Mouse (Mus musculus): ENCODE measurements at regions not wholly inside any gene's neighbourhood (a gene's known extent, or its start where the extent isn't known, plus 50 kb on each side); places are given as distances from the start of the nearest gene placed in this dataset.
A peak's percentile ranks its signal among the peaks of the same experiment; 100 is the strongest.

- DNase-seq (ENCODE audit: low spot score in 2 of 2) = no peak
- intact Hi-C loops (cut with DNase I) = no loop called here
These were observed 122.8 kb upstream of the Efna5 start for GRCm38 (mm10) chr17:63003911-63004310.

DNA sequence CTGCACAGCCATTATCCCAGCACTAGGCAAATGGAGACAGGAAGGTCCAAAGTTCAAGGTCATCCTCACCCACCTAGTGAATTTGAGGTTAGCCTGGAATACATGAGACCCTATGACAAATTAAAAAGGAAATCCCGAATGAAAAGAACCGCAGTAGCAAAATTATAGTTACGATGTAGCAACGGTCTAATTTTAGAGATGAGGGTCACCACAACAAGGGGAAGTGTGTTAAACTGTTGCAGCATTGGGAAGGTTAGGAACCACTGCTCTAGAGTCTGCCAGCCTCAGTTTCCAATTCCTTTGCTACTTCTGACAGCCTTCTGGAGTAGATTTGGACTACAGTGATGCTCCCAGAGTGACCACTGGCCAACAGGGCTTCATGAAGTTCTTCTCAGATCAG is 121.6 kb upstream of the Efna5 start:
- intact Hi-C loops (cut with DNase I) = no loop called here
- DNase-seq (ENCODE audit: low spot score in 2 of 2) = no peak

- intact Hi-C loops (cut with DNase I) = no loop called here
- no peak for DNase-seq (ENCODE audit: low spot score in 2 of 2)
These were observed 120.8 kb upstream of the Efna5 start for GRCm38 (mm10) chr17:63001898-63002297.

- intact Hi-C loops (cut with DNase I) = no loop called here
- no peak for DNase-seq (ENCODE audit: low spot score in 2 of 2)
These were observed 116.6 kb upstream of the Efna5 start for GRCm38 (mm10) chr17:62997691-62998090.

- peak; percentile 27 to 80 for DNase-seq (ENCODE audit: low spot score in 2 of 2)
- intact Hi-C loops (cut with DNase I) = no loop called here
These were observed 114.2 kb upstream of the Efna5 start for GRCm38 (mm10) chr17:62995316-62995715.

- no peak for DNase-seq (ENCODE audit: low spot score in 2 of 2)
- intact Hi-C loops (cut with DNase I) = no loop called here
These were observed 111.9 kb upstream of the Efna5 start for GRCm38 (mm10) chr17:62992977-62993376.

GRCm38 (mm10) chr17:62986304-62986703 is 105.2 kb upstream of the Efna5 start:
- intact Hi-C loops (cut with DNase I) = no loop called here

GRCm38 (mm10) chr17:62980337-62980736 is 99.2 kb upstream of the Efna5 start:
- DNase-seq (ENCODE audit: low spot score in 2 of 2) = no peak
- intact Hi-C loops (cut with DNase I) = no loop called here

More at GRCm38 (mm10) chr17:62986304-62986703, 105.2 kb upstream of the Efna5 start:
- no peak for DNase-seq (ENCODE audit: low spot score in 2 of 2)

DNA sequence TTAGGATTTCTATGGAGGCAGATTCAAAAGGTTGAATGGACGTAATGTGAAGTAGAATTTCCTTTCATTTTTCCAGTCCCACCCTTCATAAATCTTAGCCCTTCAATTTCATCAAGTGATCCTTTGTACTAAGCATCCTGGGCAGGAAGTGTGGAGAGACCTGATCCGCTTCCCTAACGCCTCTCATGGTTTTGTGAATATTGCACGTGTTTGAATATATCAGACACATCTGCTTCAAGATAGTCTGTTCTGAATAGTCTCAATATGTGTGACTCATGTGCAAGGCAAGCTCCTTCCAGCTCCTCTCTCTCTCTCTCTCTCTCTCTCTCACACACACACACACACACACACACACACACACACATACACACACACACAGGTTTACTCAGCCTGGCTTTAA is 96.4 kb upstream of the Efna5 start:
- intact Hi-C loops (cut with DNase I) = no loop called here
- DNase-seq (ENCODE audit: low spot score in 2 of 2) = peak in 1 of 2 experiments; percentile 17

GRCm38 (mm10) chr17:62977136-62977535 is 96.0 kb upstream of the Efna5 start:
- DNase-seq (ENCODE audit: low spot score in 2 of 2) = no peak
- intact Hi-C loops (cut with DNase I) = no loop called here

DNA sequence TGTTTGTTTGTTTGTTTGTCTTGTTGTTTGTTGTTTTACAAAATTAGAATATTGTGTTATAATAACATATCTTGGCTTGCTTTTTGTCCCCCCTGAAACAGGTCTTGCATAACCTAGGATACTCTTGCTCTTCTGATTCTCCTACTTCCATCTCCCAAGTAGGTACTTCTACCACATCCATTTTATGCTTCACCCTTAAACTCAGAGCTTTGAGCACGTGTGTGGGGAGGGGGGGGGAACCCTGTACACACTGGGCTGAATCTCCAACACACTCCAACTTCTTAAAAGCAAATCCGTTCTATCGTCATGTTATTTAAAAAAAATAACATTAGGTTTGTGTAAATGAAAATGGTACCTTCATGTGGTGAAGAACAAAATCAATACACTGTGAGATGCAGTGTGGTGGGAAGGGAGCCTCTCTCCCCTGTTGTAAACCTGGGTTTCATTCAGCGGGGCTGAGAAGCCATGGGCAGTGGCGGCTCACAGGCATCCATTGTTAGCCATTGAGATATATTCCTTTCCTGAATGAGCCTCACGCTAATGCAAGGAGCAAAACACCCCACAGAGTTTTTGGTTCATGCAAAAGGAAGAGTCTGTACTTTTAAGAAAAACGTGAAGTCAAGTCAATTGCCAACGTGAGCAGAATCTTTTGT is 93.6 kb upstream of the Efna5 start:
- DNase-seq (ENCODE audit: low spot score in 2 of 2) = no peak
- intact Hi-C loops (cut with DNase I) = no loop called here

DNA sequence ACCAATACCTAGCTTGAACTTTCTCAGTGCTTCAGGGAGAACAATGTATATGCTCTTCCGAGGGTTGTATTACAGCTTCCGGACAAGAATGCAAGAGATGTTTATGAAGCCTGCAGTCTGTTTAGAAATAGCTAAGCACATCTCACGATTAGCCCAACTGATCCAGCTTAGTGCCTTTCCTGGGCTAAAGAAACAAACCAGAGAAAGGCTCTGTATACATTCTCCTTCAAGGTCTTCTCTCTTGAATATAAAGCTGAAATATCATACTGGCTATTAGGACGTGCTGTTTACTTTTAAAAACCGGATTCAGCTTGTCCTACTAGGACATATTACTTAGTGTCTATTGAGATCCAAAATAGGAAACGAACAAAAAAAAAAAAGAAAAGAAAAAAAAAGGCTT is 87.9 kb upstream of the Efna5 start:
- DNase-seq (ENCODE audit: low spot score in 2 of 2) = no peak
- intact Hi-C loops (cut with DNase I) = no loop called here

- intact Hi-C loops (cut with DNase I) = no loop called here
- DNase-seq (ENCODE audit: low spot score in 2 of 2) = no peak
These were observed 82.7 kb upstream of the Efna5 start for GRCm38 (mm10) chr17:62963824-62964223.

- no peak for DNase-seq (ENCODE audit: low spot score in 2 of 2)
- intact Hi-C loops (cut with DNase I) = no loop called here
These were observed 81.1 kb upstream of the Efna5 start for GRCm38 (mm10) chr17:62962292-62962618.

- DNase-seq (ENCODE audit: low spot score in 2 of 2) = no peak
- intact Hi-C loops (cut with DNase I) = no loop called here
These were observed 80.6 kb upstream of the Efna5 start for GRCm38 (mm10) chr17:62961596-62962291.

DNA sequence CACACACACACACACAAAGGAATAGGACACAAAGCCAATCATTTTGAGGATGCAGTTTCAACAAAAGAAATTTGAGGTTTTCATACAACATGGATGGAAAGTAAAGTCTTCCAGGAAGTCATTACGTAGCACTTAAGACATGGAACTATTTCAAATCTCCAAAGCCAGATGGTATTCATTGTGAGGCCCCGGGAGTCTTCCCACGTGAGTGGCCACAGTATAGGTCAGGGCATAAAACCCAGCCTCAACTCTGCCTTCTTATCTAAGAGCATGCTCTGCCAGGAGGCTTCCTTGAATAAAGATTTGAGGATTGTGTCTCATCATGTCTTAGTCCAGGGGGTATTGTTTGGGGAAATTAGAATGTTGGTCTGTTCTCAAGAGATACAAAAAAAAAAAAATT is 78.0 kb upstream of the Efna5 start:
- DNase-seq (ENCODE audit: low spot score in 2 of 2) = no peak
- intact Hi-C loops (cut with DNase I) = no loop called here

DNA sequence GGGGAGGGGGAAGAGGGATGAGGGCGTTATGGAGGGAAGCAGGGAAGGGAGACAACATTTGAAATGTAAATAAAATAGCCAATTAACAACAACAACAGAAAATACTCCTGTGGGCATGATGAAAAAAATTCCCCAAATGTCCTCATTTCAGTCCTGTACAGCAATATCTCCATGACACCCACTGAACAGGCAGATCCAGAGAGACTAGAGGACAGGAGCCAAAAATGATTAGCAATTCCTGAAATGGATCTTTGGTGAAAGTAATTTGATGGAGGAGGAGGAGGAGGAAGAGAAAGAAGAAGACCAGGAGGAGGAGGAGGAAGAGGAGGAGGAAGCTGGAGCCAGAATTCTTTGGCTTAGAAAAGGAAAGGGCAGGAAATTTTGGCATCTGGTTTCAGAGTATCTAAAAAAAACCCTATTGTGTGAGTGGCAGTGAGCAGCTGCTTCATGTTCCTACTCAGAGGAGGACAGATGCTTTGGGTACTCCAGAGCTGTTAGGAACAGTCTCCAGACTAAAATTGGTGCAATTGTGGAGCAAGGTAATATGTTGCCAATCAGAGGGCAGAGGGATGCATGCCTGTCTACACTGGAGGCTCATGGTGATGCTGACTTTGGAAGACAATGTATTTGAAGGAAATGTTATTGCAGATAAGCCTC is 66.5 kb upstream of the Efna5 start:
- intact Hi-C loops (cut with DNase I) = loop anchor here (5.0 kb wide), 1 partner anchor 65 kb away; no protein-coding TSS in a partner anchor
- peak; percentile 30 to 71 for DNase-seq (ENCODE audit: low spot score in 2 of 2)

GRCm38 (mm10) chr17:62940573-62941252 is 59.6 kb upstream of the Efna5 start:
- DNase-seq (ENCODE audit: low spot score in 2 of 2) = no peak
- intact Hi-C loops (cut with DNase I) = no loop called here

GRCm38 (mm10) chr17:62939930-62940572 is 58.9 kb upstream of the Efna5 start:
- intact Hi-C loops (cut with DNase I) = no loop called here
- no peak for DNase-seq (ENCODE audit: low spot score in 2 of 2)

DNA sequence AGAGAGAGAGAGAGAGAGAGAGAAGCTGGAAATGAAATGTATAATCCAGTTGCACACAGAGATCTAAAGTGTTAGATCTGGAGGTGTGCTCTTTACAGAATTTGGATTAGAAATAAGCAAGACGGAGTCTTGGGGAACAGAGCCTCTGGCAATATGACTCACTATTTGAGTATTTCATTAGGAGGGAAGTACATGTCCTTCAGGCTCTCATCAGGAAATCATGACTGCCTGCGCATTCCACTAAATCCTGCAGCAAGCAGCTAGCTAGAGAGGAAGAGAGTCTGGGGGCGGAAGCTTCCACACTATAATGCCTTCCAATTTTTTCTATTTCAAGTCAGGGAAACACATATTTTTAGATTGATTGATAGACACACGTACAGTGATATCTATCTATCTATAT is 58.1 kb upstream of the Efna5 start:
- DNase-seq (ENCODE audit: low spot score in 2 of 2) = peak in 1 of 2 experiments; percentile 42
- intact Hi-C loops (cut with DNase I) = no loop called here

Measured in left cerebral cortex, postnatal 25 days (tissue).